ENCODE assay signal across 8 mouse cellular contexts in genomic region chr12:33379624-33380445, GRCm38 (mm10). TPM values are rescaled to one million over a fixed set of nuclear protein-coding genes. Genes with fewer than 3 reads are reported as not detected.
DNase-seq lines count a peak whose midpoint lies in the region; ATAC-seq and TF ChIP-seq lines count a peak whose summit lies in the region.

No protein-coding gene starts in this region.

- 20% methylated on average over 22 of the region's 22 CpGs for WGBS in hindbrain, embryonic 10.5 days
- 18% methylated on average over 22 of the region's 22 CpGs for WGBS in lung, postnatal 0 days

- TF ChIP-seq CTCF in lung, postnatal 0 days (IDR thresholded peaks at IDR 0.05) = peak; percentile 81

- 0 out of 2 replicates have a peak overlapping the region, but pooled peaks have one; percentile 23 for H3K27ac ChIP-seq in hindbrain, embryonic 10.5 days
- H3K27ac ChIP-seq in lung, postnatal 0 days (ENCODE audit: low read length) = no peak overlapping the region

- TF ChIP-seq EP300 in lung, postnatal 0 days (IDR thresholded peaks at IDR 0.05) = 0 out of 2 replicates have a peak, but pooled peaks have one; percentile 32

- ATAC-seq in frontal cortex, adult (ENCODE audit: low TSS enrichment) = peak; percentile 87
- ATAC-seq in lung, postnatal 0 days = peak; percentile 89

- H3K27me3 ChIP-seq in hindbrain, embryonic 10.5 days (ENCODE audit: insufficient read depth, poor library complexity, severe bottlenecking) = no peaks in the 10 kb centered on the region
- no peaks in the 10 kb centered on the region for H3K27me3 ChIP-seq in lung, postnatal 0 days (replicated peaks; ENCODE audit: insufficient read depth, low read length)

- peaks cover 7% of the 10 kb centered on the region; the same call in 1 of the 2 replicates for H3K4me1 ChIP-seq in hindbrain, embryonic 10.5 days (replicated peaks)
- H3K4me1 ChIP-seq in lung, postnatal 0 days (ENCODE audit: insufficient read depth, low read depth, low read length) = no peaks in the 10 kb centered on the region

- peak overlapping the region; percentile 42 for H3K4me3 ChIP-seq in hindbrain, embryonic 10.5 days
- 0 out of 2 replicates have a peak overlapping the region, but pooled peaks have one; percentile 1 for H3K4me3 ChIP-seq in lung, postnatal 0 days (ENCODE audit: low read depth, low read length)

- no peaks in the 10 kb centered on the region for H3K36me3 ChIP-seq in hindbrain, embryonic 10.5 days
- H3K36me3 ChIP-seq in lung, postnatal 0 days (ENCODE audit: insufficient read depth, low read length) = no peaks in the 10 kb centered on the region

- H3K9me3 ChIP-seq in hindbrain, embryonic 10.5 days = no peaks in the 10 kb centered on the region
- no peaks in the 10 kb centered on the region for H3K9me3 ChIP-seq in lung, postnatal 0 days (ENCODE audit: low read length)

- H3K9ac ChIP-seq in lung, postnatal 0 days (replicated peaks; ENCODE audit: low read depth) = no peak overlapping the region

- DNase-seq in MN1 (ENCODE audit: low spot score) = peak; percentile 92
- peak; percentile 65 for DNase-seq in cerebellum, adult 9-10 months
- DNase-seq in hindbrain, embryonic 10.5 days (ENCODE audit: low spot score) = peak; percentile 90
- DNase-seq in layer of hippocampus, adult 9-11 months = peak; percentile 71
- peak; percentile 86 for DNase-seq in lung, postnatal 0 days (ENCODE audit: low spot score)
- peak; percentile 62 for DNase-seq in ovary, postnatal 14 days (ENCODE audit: low spot score)
- peak; percentile 82 for DNase-seq in thymus, postnatal 14 days

- peak overlapping the region; percentile 54 for H3K4me2 ChIP-seq in lung, postnatal 0 days (replicated peaks; ENCODE audit: low read depth, low read length)

RNA-seq across cellular contexts. Expression of gene Efcab10, which starts 14.8 kb away (rescaled TPM):
- polyA plus RNA-seq in hindbrain, embryonic 10.5 days (2016; fragmentation: Nextera tagmentation; extraction: Ambion mirVana) = 0.93 and 2.8 TPM in 2 replicates
- polyA plus RNA-seq in lung, postnatal 0 days (2015; fragmentation: Nextera tagmentation; extraction: Ambion mirVana) = 17.0 and 17.7 TPM in 2 replicates

RNA-seq across cellular contexts. Expression of gene Twistnb, which starts 49.6 kb away (rescaled TPM):
- polyA plus RNA-seq in hindbrain, embryonic 10.5 days (2016; fragmentation: Nextera tagmentation; extraction: Ambion mirVana) = 51.8 and 66.5 TPM in 2 replicates
- 52.4 and 57.2 TPM in 2 replicates for polyA plus RNA-seq in lung, postnatal 0 days (2015; fragmentation: Nextera tagmentation; extraction: Ambion mirVana)
